Mouse (Mus musculus): ENCODE data around the gene Raf1. TPM values are rescaled to one million over a fixed set of nuclear protein-coding genes. Genes with fewer than 3 reads are reported as not detected.

Gene Raf1
- polyA plus RNA-seq, 1 experiment from 2014 or later, result 157 TPM

DNA sequence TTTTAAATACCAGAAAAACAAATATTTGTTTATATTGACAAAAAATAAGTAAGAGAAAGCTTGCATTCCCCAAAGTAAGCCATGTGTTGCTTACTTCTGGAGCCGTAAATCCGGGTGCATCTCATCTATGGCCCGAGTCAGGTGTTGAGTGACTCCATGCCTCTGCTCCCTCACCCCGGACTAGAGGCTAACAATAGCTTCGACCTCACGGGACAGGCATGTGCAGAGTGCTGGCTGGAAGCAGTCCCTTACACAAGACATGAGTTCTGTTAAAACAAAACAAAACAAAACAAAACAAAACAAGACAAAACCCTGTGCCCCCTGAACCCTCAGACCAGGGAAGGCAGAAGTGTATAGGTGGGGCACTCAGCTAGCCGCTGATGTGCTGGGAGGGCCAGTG lies 18.7 kb upstream of the Raf1 start:
- no peak overlapping the region for H3K4me3 ChIP-seq
- no peaks in the 10 kb centered on the region for H3K9me3 ChIP-seq
- H3K4me1 ChIP-seq, result no peaks in the 10 kb centered on the region
- H3K9ac ChIP-seq (replicated peaks), result no peak overlapping the region
- ATAC-seq (ENCODE audit: low FRiP score, low read depth), result no peak
- no peak overlapping the region for H3K27ac ChIP-seq (replicated peaks)
- no peaks in the 10 kb centered on the region for H3K36me3 ChIP-seq
- H3K27me3 ChIP-seq, result no peaks in the 10 kb centered on the region
- H3K4me2 ChIP-seq (replicated peaks), result no peak overlapping the region
- WGBS, result 57% methylated on average over 7 of the region's 7 CpGs

DNA sequence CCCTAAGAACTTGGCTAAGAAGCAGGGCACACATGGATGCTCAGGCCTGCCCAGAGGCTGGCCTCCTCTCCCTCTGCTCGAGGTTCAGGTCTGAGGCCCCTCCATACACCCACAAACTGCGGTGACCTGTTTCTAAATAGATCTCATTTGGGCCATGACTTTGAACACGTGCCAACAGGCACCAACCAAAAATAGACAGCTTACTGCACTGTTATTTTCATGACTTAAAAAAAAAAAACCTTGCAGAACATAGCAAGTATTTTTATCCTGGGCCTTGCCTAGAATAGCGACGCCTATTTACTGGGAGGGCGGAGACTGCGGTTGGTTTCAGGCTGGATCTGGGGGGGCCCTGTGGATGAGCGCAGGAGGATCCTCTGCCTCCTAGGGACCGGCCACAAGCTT lies 18.0 kb upstream of the Raf1 start:
- no peaks in the 10 kb centered on the region for H3K36me3 ChIP-seq
- H3K9ac ChIP-seq (replicated peaks), result no peak overlapping the region
- no peak for ATAC-seq (ENCODE audit: low FRiP score, low read depth)
- H3K9me3 ChIP-seq, result no peaks in the 10 kb centered on the region
- WGBS, result 51% methylated on average over 9 of the region's 9 CpGs
- H3K4me2 ChIP-seq (replicated peaks), result no peak overlapping the region
- H3K27ac ChIP-seq (replicated peaks), result no peak overlapping the region
- H3K27me3 ChIP-seq, result no peaks in the 10 kb centered on the region
- no peak overlapping the region for H3K4me3 ChIP-seq
- H3K4me1 ChIP-seq, result no peaks in the 10 kb centered on the region

DNA sequence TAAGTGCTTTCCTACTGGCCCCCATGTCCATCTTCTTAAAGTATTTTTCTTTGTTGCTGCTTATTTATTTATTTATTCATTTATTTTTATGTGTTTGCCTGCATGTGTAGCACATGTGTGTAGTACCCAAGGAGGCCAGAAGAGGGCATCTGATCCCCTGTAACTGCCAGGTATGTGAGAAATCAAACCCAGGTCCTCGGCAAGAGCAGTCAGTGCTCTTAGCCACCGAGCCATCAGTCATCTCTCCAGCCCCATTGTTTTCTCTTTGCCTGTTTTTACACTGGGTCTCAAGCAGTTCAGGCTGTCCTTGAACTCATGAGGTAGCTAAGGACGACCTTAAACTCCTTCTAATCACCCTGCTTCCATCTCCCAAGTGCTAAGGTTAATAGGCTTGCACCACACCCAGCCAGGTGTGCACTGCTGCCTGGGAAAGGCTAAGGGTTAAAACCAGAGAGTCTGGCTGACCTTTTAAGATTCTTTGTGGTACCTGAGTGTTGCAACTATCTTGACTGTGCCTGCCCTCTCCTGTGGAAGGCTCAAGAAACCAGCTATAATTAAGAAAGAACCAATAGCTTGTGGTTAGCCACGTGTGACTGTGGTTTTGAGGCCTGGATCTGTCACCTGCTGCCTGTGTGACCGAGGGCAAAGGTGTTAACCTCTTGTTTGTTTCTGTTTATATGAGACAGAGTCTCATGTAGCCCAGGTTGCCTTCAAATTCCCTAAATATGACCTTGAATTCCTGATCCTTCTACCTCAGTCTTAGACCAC lies 16.7 kb upstream of the Raf1 start:
- Histone ChIP-seq H3K27ac (replicated peaks) (no peak overlapping the region), H3K36me3 (no peaks in the 10 kb centered on the region), H3K9me3 (no peaks in the 10 kb centered on the region), H3K4me2 (replicated peaks) (no peak overlapping the region), H3K4me1 (no peaks in the 10 kb centered on the region), H3K4me3 (no peak overlapping the region), H3K27me3 (no peaks in the 10 kb centered on the region), H3K9ac (replicated peaks) (no peak overlapping the region)
- 74% methylated on average over 5 of the region's 5 CpGs for WGBS
- ATAC-seq (ENCODE audit: low FRiP score, low read depth), result no peak

DNA sequence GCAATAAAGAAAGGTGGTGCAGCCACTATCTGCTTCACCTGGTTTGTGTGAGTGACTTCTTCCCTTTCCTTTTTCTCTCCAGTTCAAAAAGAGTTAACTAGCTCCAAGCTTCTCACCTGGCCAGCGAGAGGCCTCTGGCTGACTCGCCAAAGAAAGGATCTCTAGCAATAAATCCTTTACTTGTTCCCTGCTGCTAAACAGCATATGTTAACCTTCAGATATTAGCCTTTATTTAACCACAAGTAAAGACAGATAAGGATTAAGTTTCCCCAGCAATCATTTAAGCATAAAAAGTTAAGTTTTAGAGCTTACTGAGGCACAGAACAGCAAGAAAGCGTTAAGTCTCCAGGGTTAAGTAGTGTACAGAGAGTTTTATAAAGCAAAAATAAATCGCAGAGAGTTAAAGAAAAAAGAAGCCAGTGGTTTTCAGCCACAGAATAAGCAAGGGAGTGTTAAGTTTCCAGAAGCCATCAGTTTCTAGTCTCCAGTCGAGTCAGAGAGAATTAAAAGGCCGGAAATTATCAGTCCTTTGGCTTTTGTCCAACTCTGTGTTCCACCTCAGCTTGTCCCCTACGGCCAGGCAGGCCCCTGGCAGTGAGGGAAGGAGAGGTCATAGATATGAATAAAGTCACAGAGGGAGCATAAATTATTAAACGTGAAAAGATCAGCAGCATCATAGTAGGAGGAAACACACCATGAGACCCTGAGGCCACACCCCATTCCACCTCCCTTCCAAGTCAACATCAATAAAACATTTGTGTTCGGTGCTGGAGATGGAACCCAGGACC lies 15.9 kb upstream of the Raf1 start:
- Histone ChIP-seq H3K4me2 (replicated peaks) (no peak overlapping the region), H3K9me3 (no peaks in the 10 kb centered on the region), H3K9ac (replicated peaks) (no peak overlapping the region), H3K27ac (replicated peaks) (no peak overlapping the region), H3K36me3 (no peaks in the 10 kb centered on the region), H3K27me3 (no peaks in the 10 kb centered on the region), H3K4me1 (no peaks in the 10 kb centered on the region), H3K4me3 (no peak overlapping the region)
- ATAC-seq (ENCODE audit: low FRiP score, low read depth), result no peak
- 68% methylated on average over 9 of the region's 9 CpGs for WGBS

DNA sequence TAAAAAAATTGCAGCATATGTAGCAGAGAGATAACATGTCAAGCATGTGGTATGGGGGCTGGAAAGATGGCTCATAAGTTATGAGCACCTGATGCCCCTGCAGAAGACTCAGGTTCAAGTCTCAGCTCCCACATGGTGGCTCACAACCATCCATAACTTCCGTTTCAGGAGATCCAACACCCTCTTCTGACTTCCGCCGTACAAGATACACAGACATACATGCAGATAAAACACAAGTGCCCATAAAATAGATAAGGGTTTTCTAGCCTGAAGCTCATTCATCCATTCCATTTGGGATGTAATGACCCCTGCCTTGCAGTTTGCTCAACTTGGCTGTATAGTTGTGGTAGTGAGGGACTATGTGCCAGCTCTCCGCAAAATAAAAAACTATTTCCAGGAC lies 13.7 kb upstream of the Raf1 start:
- 95% methylated on average over 4 of the region's 4 CpGs for WGBS
- Histone ChIP-seq H3K27me3 (no peaks in the 10 kb centered on the region), H3K27ac (replicated peaks) (no peak overlapping the region), H3K36me3 (no peaks in the 10 kb centered on the region), H3K4me2 (replicated peaks) (no peak overlapping the region), H3K9me3 (peaks cover 9% of the 10 kb centered on the region), H3K4me1 (no peaks in the 10 kb centered on the region), H3K9ac (replicated peaks) (no peak overlapping the region), H3K4me3 (no peak overlapping the region)
- ATAC-seq (ENCODE audit: low FRiP score, low read depth), result no peak

DNA sequence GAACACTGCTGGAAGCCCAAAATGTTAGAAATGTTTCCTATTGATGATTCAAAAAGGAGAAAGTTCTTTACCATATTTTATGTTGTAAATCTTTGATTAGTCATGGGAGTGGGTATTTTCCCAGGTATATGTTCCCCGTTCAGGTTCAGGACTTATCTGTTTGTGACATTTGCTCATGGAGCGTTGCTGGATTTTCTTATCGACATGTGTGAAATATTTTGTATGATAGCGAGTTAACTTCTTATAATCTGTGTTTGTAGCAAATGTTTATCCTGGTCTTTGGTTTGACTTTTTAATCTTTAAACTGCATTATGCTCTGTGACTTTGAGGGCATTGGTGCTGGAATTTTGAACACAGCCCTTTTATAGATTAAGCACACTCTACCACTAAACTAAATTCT lies 12.2 kb upstream of the Raf1 start:
- H3K9me3 ChIP-seq, result peaks cover 9% of the 10 kb centered on the region
- no peaks in the 10 kb centered on the region for H3K36me3 ChIP-seq
- H3K27ac ChIP-seq (replicated peaks), result no peak overlapping the region
- no peak overlapping the region for H3K4me2 ChIP-seq (replicated peaks)
- no peaks in the 10 kb centered on the region for H3K4me1 ChIP-seq
- 87% methylated on average over 4 of the region's 4 CpGs for WGBS
- H3K27me3 ChIP-seq, result no peaks in the 10 kb centered on the region
- H3K4me3 ChIP-seq, result no peak overlapping the region
- H3K9ac ChIP-seq (replicated peaks), result no peak overlapping the region
- ATAC-seq (ENCODE audit: low FRiP score, low read depth), result no peak

DNA sequence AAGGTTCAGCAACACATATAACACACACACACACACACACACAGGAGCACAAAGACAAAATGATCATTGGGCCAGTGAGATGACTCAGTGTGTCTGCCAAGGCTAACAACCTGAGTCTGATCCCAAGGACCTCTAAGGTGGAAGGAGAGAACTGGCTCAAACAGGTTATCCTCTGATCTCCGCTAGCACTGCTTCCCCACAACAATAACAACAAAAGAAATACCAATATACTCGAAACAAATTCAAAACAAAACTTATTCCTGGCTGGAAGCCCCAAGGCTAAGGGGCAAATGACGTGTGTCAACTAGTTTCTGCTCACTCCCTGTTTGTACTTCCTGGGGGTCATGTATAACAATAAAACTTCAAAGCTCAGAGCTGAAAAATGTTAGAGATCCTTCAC lies 11.3 kb upstream of the Raf1 start:
- 68% methylated on average over 3 of the region's 3 CpGs for WGBS
- ATAC-seq (ENCODE audit: low FRiP score, low read depth), result no peak
- no peaks in the 10 kb centered on the region for H3K4me1 ChIP-seq
- H3K27ac ChIP-seq (replicated peaks), result no peak overlapping the region
- H3K9ac ChIP-seq (replicated peaks), result no peak overlapping the region
- peaks cover 9% of the 10 kb centered on the region for H3K9me3 ChIP-seq
- no peak overlapping the region for H3K4me3 ChIP-seq
- H3K36me3 ChIP-seq, result no peaks in the 10 kb centered on the region
- H3K4me2 ChIP-seq (replicated peaks), result no peak overlapping the region
- H3K27me3 ChIP-seq, result no peaks in the 10 kb centered on the region

DNA sequence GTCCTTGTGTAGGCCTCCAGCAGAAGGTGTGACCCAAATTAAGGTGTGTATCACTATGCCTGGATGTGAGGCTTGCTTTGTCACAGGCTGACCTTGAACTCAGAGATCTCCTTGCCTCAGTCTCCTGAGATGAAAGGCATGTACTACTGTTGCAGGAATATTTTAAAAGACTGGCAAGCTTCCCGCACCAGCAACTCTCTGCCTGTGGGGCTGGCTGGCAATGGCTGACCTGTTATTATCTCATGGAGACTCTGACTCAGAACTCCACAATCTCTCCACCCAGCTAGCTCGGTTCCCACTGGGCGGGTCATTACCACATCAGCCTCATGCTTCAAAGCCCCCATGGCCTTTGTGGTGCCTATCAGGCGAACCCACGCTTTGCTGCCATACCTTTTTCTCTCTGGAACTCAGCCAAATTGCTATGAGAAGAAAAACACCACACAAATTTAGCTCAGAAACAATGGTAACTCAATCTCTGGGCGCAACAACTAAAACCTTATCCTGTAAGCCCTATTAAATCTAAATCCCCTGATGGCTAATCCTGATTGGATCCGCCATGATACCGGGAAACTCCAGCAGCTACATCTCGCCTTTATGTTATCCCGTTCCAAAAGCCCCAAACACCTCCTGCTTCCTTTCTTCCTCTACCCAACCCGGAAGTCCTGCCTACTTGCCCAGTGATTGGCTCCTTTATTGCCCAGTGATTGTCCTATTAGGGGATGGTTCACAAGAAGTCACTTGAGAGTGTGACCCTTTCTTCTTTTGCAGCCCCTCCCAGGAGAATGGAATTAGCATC lies 8.6 kb upstream of the Raf1 start:
- Histone ChIP-seq H3K4me3 (no peak overlapping the region), H3K27ac (replicated peaks) (no peak overlapping the region)

DNA sequence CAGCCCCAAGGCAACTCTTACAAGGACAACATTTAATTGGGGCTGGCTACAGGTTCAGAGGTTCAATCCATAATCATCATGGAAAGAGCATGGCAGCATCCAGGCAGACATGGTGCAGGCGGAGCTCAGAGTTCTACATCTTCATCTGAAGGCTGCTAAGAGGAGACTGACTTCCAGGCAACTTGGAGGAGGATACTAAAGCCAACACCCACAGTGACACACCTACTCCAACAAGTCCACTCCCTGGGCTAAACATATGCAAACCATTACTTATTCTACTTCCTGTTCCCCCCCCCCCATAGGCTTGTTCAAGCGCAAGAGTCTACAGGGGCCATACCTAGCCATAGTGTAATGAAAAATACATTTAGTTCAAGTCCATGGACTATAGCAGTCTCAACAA lies 7.8 kb upstream of the Raf1 start:
- no peak for ATAC-seq (ENCODE audit: low FRiP score, low read depth)
- peaks cover 9% of the 10 kb centered on the region for H3K9me3 ChIP-seq
- WGBS, result 98% methylated on average over 2 of the region's 2 CpGs
- no peaks in the 10 kb centered on the region for H3K36me3 ChIP-seq
- no peak overlapping the region for H3K4me2 ChIP-seq (replicated peaks)
- H3K4me3 ChIP-seq, result no peak overlapping the region
- H3K27me3 ChIP-seq, result 0 out of 2 replicates have a peak, but pooled peaks cover 6% of the 10 kb centered on the region
- H3K27ac ChIP-seq (replicated peaks), result no peak overlapping the region
- H3K4me1 ChIP-seq, result no peaks in the 10 kb centered on the region
- H3K9ac ChIP-seq (replicated peaks), result no peak overlapping the region

More for the DNA sequence above, 8.6 kb upstream of the Raf1 start:
- no peaks in the 10 kb centered on the region for H3K36me3 ChIP-seq
- H3K9ac ChIP-seq (replicated peaks), result no peak overlapping the region
- 50% methylated on average over 11 of the region's 11 CpGs for WGBS
- ATAC-seq (ENCODE audit: low FRiP score, low read depth), result no peak
- H3K9me3 ChIP-seq, result peaks cover 9% of the 10 kb centered on the region
- no peaks in the 10 kb centered on the region for H3K4me1 ChIP-seq
- H3K27me3 ChIP-seq, result 0 out of 2 replicates have a peak, but pooled peaks cover 6% of the 10 kb centered on the region
- H3K4me2 ChIP-seq (replicated peaks), result no peak overlapping the region

DNA sequence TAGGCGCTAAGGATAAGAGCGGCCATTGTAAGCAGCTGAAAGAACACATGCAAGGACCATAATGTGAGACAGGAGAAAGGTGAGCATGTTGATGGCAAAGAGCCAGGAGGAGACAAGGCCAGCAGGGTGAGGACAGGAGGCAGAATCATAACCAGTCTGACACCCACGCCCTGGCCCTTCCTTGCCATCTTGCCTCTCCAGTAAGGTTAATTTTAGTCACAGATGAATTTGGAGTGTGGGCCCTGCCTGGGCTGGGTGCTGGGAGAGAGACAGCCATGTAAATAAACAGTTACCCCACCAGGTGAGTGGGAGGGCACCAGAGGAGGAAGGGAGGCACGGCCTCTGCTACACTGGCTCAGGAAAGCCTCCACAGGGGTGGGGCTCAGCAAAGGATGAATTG lies 4.6 kb upstream of the Raf1 start:
- Histone ChIP-seq H3K27ac (replicated peaks) (no peak overlapping the region), H3K27me3 (0 out of 2 replicates have a peak, but pooled peaks cover 6% of the 10 kb centered on the region), H3K4me2 (replicated peaks) (no peak overlapping the region), H3K36me3 (no peaks in the 10 kb centered on the region), H3K9me3 (no peaks in the 10 kb centered on the region), H3K9ac (replicated peaks) (no peak overlapping the region), H3K4me1 (no peaks in the 10 kb centered on the region), H3K4me3 (no peak overlapping the region)
- no peak for ATAC-seq (ENCODE audit: low FRiP score, low read depth)
- WGBS, result 93% methylated on average over 4 of the region's 4 CpGs

DNA sequence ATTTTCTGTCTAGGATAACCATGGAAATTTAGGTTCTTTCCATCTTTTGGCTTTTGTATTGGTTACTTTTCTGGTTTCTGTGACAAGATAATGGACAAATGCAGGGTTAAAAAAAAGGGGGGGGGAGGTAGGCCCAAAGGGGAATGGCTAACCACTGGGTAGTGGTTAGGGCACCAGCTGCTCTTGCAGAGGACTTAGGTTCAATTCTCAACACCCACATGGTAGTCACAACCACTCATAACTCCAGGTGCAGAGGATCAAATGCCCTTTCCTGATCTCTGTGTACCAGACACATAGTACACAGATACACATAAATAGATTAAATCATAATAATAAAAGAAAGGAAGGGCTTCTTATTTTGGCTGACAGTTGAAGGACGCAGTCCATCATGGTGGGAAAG lies 1.6 kb upstream of the Raf1 start:
- Histone ChIP-seq H3K36me3 (no peaks in the 10 kb centered on the region), H3K4me3 (no peak overlapping the region), H3K9ac (replicated peaks) (no peak overlapping the region), H3K27me3 (0 out of 2 replicates have a peak, but pooled peaks cover 6% of the 10 kb centered on the region), H3K4me2 (replicated peaks) (no peak overlapping the region), H3K9me3 (no peaks in the 10 kb centered on the region), H3K4me1 (peaks cover 9% of the 10 kb centered on the region), H3K27ac (replicated peaks) (no peak overlapping the region)
- 97% methylated on average over 1 of the region's 1 CpGs for WGBS
- ATAC-seq (ENCODE audit: low FRiP score, low read depth), result no peak

DNA sequence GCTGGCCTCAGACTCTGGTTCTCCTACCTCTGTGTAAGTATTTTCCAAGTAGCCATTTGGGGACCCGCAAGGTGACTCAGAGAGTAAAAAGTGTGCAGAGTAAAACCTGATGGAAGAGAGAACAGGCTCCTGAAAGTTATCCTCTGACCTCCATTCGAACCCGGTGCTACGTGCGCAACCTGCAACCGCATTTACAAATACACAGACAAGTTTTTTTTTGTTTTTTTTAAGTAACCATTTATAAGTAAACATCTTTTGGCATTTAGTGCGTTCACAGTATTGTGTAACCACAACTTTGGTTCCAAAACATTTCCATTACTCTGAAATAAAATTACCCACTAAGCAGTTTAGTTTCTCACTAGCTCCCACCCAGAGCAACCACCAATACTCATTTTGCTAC lies 1.0 kb upstream of the Raf1 start:
- 98% methylated on average over 7 of the region's 7 CpGs for WGBS
- peak overlapping the region; percentile 96 for H3K4me3 ChIP-seq
- H3K4me1 ChIP-seq, result peaks cover 9% of the 10 kb centered on the region
- H3K9me3 ChIP-seq, result no peaks in the 10 kb centered on the region
- no peak overlapping the region for H3K27ac ChIP-seq (replicated peaks)
- H3K9ac ChIP-seq (replicated peaks), result no peak overlapping the region
- H3K4me2 ChIP-seq (replicated peaks), result peak overlapping the region; percentile 60
- 0 out of 2 replicates have a peak, but pooled peaks cover 6% of the 10 kb centered on the region for H3K27me3 ChIP-seq
- H3K36me3 ChIP-seq, result no peaks in the 10 kb centered on the region
- no peak for ATAC-seq (ENCODE audit: low FRiP score, low read depth)
